Mouse (Mus musculus): ENCODE results near the gene Tcp11l1.

- TF ChIP-seq POLR2A (IDR thresholded peaks at IDR 0.05; ENCODE audit: borderline replicate concordance, low read depth, low read length) (no peak), CTCF (IDR thresholded peaks at IDR 0.05; ENCODE audit: low read depth, low read length) (no peak)
These were observed 15.4 kb upstream of the Tcp11l1 start for GRCm38 (mm10) chr2:104727369-104727768.

All from bone marrow macrophage, adult 2 months (primary cell).